Mouse (Mus musculus): ENCODE results near the gene Agrp. TPM values are rescaled to one million over a fixed set of nuclear protein-coding genes. Genes with fewer than 3 reads are reported as not detected.
"Not testable (repeated sequence)": the region's sequence is repeated elsewhere in the genome, so short reads cannot be mapped to it uniquely, and the experiment has no call there.

Agrp gene
- polyA plus RNA-seq, 1 experiment from 2014 or later: 1.2 TPM

GRCm38 (mm10) chr8:105564573-105565229, 72.5 kb downstream of the Agrp start:
- Histone ChIP-seq H3K27ac (replicated peaks) (peak overlapping the region; percentile 92), H3K4me3 (replicated peaks) (peak overlapping the region; percentile 89), H3K4me2 (peak overlapping the region; percentile 84), H3K9ac (replicated peaks) (peak overlapping the region; percentile 91), H3K4me1 (peaks cover 54% of the 10 kb centered on the region)
- H3K9me3 ChIP-seq (replicated peaks); ATAC-seq (ENCODE audit: low FRiP score); H3K27me3 ChIP-seq (replicated peaks); H3K36me3 ChIP-seq: not testable (repeated sequence)
- WGBS: 80% methylated on average over 9 of the region's 9 CpGs

- Histone ChIP-seq H3K9me3 (replicated peaks) (no peaks in the 10 kb centered on the region), H3K4me3 (replicated peaks) (no peak overlapping the region), H3K27me3 (replicated peaks) (no peaks in the 10 kb centered on the region), H3K36me3 (0 out of 2 replicates have a peak, but pooled peaks cover 4% of the 10 kb centered on the region), H3K9ac (replicated peaks) (no peak overlapping the region), H3K4me2 (no peak overlapping the region; the same call in 1 of the 2 replicates), H3K4me1 (peaks cover 54% of the 10 kb centered on the region), H3K27ac (replicated peaks) (no peak overlapping the region)
- 88% methylated on average over 1 of the region's 1 CpGs for WGBS
- ATAC-seq (ENCODE audit: low FRiP score): no peak
Observed at GRCm38 (mm10) chr8:105563871-105564270, 73.3 kb downstream of the Agrp start.

GRCm38 (mm10) chr8:105562863-105563262, 74.3 kb downstream of the Agrp start:
- ATAC-seq (ENCODE audit: low FRiP score): no peak
- Histone ChIP-seq H3K27me3 (replicated peaks) (no peaks in the 10 kb centered on the region), H3K4me3 (replicated peaks) (no peak overlapping the region), H3K27ac (replicated peaks) (no peak overlapping the region), H3K4me1 (peaks cover 54% of the 10 kb centered on the region), H3K9ac (replicated peaks) (no peak overlapping the region), H3K36me3 (0 out of 2 replicates have a peak, but pooled peaks cover 4% of the 10 kb centered on the region), H3K9me3 (replicated peaks) (no peaks in the 10 kb centered on the region), H3K4me2 (no peak overlapping the region)
- 78% methylated on average over 3 of the region's 3 CpGs for WGBS

GRCm38 (mm10) chr8:105555230-105555629, 82.0 kb downstream of the Agrp start:
- H3K4me1 ChIP-seq: 0 out of 2 replicates have a peak, but pooled peaks cover 2% of the 10 kb centered on the region
- no peaks in the 10 kb centered on the region for H3K36me3 ChIP-seq
- no peak overlapping the region for H3K4me2 ChIP-seq
- H3K9ac ChIP-seq (replicated peaks): no peak overlapping the region
- WGBS: 44% methylated on average over 3 of the region's 3 CpGs
- no peak overlapping the region for H3K27ac ChIP-seq (replicated peaks)
- no peaks in the 10 kb centered on the region for H3K9me3 ChIP-seq (replicated peaks)
- ATAC-seq (ENCODE audit: low FRiP score): 0 out of 2 replicates have a peak, but pooled peaks have one; percentile 16
- no peak overlapping the region for H3K4me3 ChIP-seq (replicated peaks)
- H3K27me3 ChIP-seq (replicated peaks): no peaks in the 10 kb centered on the region

GRCm38 (mm10) chr8:105554087-105554486, 83.1 kb downstream of the Agrp start:
- Histone ChIP-seq H3K27me3 (replicated peaks) (no peaks in the 10 kb centered on the region), H3K4me1 (no peaks in the 10 kb centered on the region), H3K4me2 (no peak overlapping the region), H3K4me3 (replicated peaks) (no peak overlapping the region), H3K9ac (replicated peaks) (no peak overlapping the region), H3K9me3 (replicated peaks) (no peaks in the 10 kb centered on the region), H3K27ac (replicated peaks) (no peak overlapping the region), H3K36me3 (no peaks in the 10 kb centered on the region)
- ATAC-seq (ENCODE audit: low FRiP score): no peak

- H3K27me3 ChIP-seq (replicated peaks): no peaks in the 10 kb centered on the region
- H3K9me3 ChIP-seq (replicated peaks): no peaks in the 10 kb centered on the region
- no peak overlapping the region for H3K27ac ChIP-seq (replicated peaks)
- no peak overlapping the region for H3K4me2 ChIP-seq
- no peaks in the 10 kb centered on the region for H3K4me1 ChIP-seq
- 71% methylated on average over 1 of the region's 1 CpGs for WGBS
- H3K4me3 ChIP-seq (replicated peaks): no peak overlapping the region
- no peak for ATAC-seq (ENCODE audit: low FRiP score)
- no peaks in the 10 kb centered on the region for H3K36me3 ChIP-seq
- no peak overlapping the region for H3K9ac ChIP-seq (replicated peaks)
Observed at GRCm38 (mm10) chr8:105552824-105553223, 84.4 kb downstream of the Agrp start.

- 94% methylated on average over 2 of the region's 2 CpGs for WGBS
- Histone ChIP-seq H3K36me3 (no peaks in the 10 kb centered on the region), H3K4me3 (replicated peaks) (no peak overlapping the region), H3K9me3 (replicated peaks) (no peaks in the 10 kb centered on the region), H3K9ac (replicated peaks) (no peak overlapping the region), H3K4me2 (no peak overlapping the region), H3K4me1 (no peaks in the 10 kb centered on the region), H3K27ac (replicated peaks) (no peak overlapping the region), H3K27me3 (replicated peaks) (no peaks in the 10 kb centered on the region)
- no peak for ATAC-seq (ENCODE audit: low FRiP score)
Observed at GRCm38 (mm10) chr8:105552032-105552431, 85.2 kb downstream of the Agrp start.

- Histone ChIP-seq H3K27me3 (replicated peaks) (no peaks in the 10 kb centered on the region), H3K36me3 (no peaks in the 10 kb centered on the region), H3K4me3 (replicated peaks) (no peak overlapping the region), H3K4me2 (no peak overlapping the region), H3K9me3 (replicated peaks) (no peaks in the 10 kb centered on the region), H3K27ac (replicated peaks) (no peak overlapping the region), H3K4me1 (peaks cover 2% of the 10 kb centered on the region), H3K9ac (replicated peaks) (no peak overlapping the region)
- ATAC-seq (ENCODE audit: low FRiP score): no peak
- WGBS: 77% methylated on average over 2 of the region's 2 CpGs
Observed at GRCm38 (mm10) chr8:105550083-105550482, 87.1 kb downstream of the Agrp start.

- no peak overlapping the region for H3K9ac ChIP-seq (replicated peaks)
- no peak overlapping the region for H3K4me3 ChIP-seq (replicated peaks)
- H3K36me3 ChIP-seq: no peaks in the 10 kb centered on the region
- no peak overlapping the region for H3K4me2 ChIP-seq
- no peaks in the 10 kb centered on the region for H3K9me3 ChIP-seq (replicated peaks)
- peaks cover 8% of the 10 kb centered on the region for H3K4me1 ChIP-seq
- WGBS: 94% methylated on average over 1 of the region's 1 CpGs
- H3K27ac ChIP-seq (replicated peaks): no peak overlapping the region
- ATAC-seq (ENCODE audit: low FRiP score): no peak
- H3K27me3 ChIP-seq (replicated peaks): no peaks in the 10 kb centered on the region
Observed at GRCm38 (mm10) chr8:105549506-105549905, 87.7 kb downstream of the Agrp start.

- Histone ChIP-seq H3K9me3 (replicated peaks) (no peaks in the 10 kb centered on the region), H3K4me2 (no peak overlapping the region), H3K4me3 (replicated peaks) (no peak overlapping the region), H3K36me3 (0 out of 2 replicates have a peak, but pooled peaks cover 3% of the 10 kb centered on the region), H3K27ac (replicated peaks) (no peak overlapping the region), H3K9ac (replicated peaks) (no peak overlapping the region), H3K4me1 (peaks cover 20% of the 10 kb centered on the region), H3K27me3 (replicated peaks) (no peaks in the 10 kb centered on the region)
- 83% methylated on average over 6 of the region's 6 CpGs for WGBS
- ATAC-seq (ENCODE audit: low FRiP score): no peak
Observed at GRCm38 (mm10) chr8:105546384-105547350, 90.5 kb downstream of the Agrp start.

GRCm38 (mm10) chr8:105545249-105545648, 91.9 kb downstream of the Agrp start:
- H3K9me3 ChIP-seq (replicated peaks): no peaks in the 10 kb centered on the region
- no peak overlapping the region for H3K4me2 ChIP-seq
- no peak overlapping the region for H3K9ac ChIP-seq (replicated peaks)
- ATAC-seq (ENCODE audit: low FRiP score): no peak
- peak overlapping the region; percentile 39; the same call in 1 of the 2 replicates for H3K27ac ChIP-seq (replicated peaks)
- 88% methylated on average over 3 of the region's 3 CpGs for WGBS
- H3K36me3 ChIP-seq: 0 out of 2 replicates have a peak, but pooled peaks cover 4% of the 10 kb centered on the region
- H3K4me1 ChIP-seq: peaks cover 20% of the 10 kb centered on the region
- H3K4me3 ChIP-seq (replicated peaks): no peak overlapping the region
- no peaks in the 10 kb centered on the region for H3K27me3 ChIP-seq (replicated peaks)
